Mouse (Mus musculus): ENCODE results near the gene Mfsd12.

- TF ChIP-seq POLR2A (IDR thresholded peaks at IDR 0.05; ENCODE audit: borderline replicate concordance, low read depth, low read length) (no peak), CTCF (IDR thresholded peaks at IDR 0.05; ENCODE audit: low read depth, low read length) (no peak)
These were observed at the start of gene Mfsd12 for GRCm38 (mm10) chr10:81356991-81357844.

All from bone marrow macrophage, adult 2 months (primary cell).